Mouse (Mus musculus) layer of hippocampus, postnatal 25 days (tissue): ENCODE measurements at regions not wholly inside any gene's neighbourhood (a gene's known extent, or its start where the extent isn't known, plus 50 kb on each side); places are given as distances from the start of the nearest gene placed in this dataset.
A peak's percentile ranks its signal among the peaks of the same experiment; 100 is the strongest.

Experiments used
- DNase-seq, 2 experiments: peaks; one replicate each; pipeline ENCODE4 v3.0.0; 2022; ENCODE audit warnings: mixed read lengths in 2 of 2, low spot score in 1 of 2; ENCODE audit errors: extremely low spot score in 1 of 2
- microRNA-seq, 2 experiments: library from miRNA; unstranded; fragments of <30 nt; microRNA quantifications; one replicate each; pipeline ENCODE4 v1.2.0; 2021

DNA sequence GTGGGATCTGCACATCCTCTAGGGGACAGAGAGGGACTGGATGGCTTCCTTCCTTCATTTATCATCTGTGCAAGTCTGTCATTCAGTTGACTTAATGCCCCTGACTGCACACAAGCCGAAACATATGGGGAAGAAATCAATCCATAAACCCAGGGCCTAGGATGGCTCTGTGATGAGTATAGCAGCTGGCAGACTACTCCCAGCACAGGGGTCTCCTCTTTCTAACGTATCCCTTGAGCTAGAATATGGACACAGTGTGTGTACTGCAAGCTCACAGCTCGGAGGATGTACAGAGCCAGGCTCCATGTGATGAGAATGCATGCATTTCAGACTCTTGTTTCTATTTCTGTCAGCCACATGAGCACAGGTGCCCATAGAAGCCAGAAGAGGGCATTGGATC, 180.3 kb downstream of the Parn start:
- no peak for DNase-seq

- peak; percentile 17 to 50 for DNase-seq
Observed at GRCm38 (mm10) chr16:13486571-13486970, 181.4 kb downstream of the Parn start.

- no peak for DNase-seq
Observed at GRCm38 (mm10) chr16:13480221-13480620, 187.7 kb downstream of the Parn start.

- DNase-seq, result no peak
Observed at GRCm38 (mm10) chr16:13476653-13477052, 191.3 kb downstream of the Parn start.

- DNase-seq, result no peak
Observed at GRCm38 (mm10) chr16:13474956-13475355, 193.0 kb downstream of the Parn start.

- DNase-seq, result no peak
Observed at GRCm38 (mm10) chr16:13474274-13474673, 193.7 kb downstream of the Parn start.

DNA sequence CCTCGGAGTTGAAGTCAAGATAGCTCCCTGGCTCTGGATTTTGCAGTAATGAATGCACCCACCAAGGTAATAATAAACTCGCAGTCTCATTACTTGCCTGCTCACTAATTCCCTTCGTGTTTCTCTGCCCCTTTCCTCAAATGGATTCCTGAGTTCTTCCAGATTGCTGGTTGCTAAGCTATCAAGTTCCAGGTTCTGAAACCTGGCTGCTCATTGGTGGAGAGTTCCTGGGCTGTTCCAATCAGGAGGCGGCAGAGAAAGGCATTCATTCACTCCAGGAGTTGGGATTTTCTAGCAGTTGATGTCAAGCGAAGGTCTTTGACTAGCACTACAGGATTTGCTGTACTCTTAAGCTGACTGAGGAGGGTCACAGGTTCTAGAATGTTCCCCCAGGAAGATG, 200.8 kb downstream of the Parn start:
- DNase-seq, result no peak

Small RNA genes lying in the stretch of these regions (microRNA-seq; reads per million reads assigned to microRNA genes)
- gene Mir6365, result 0 reads per million in 2 experiments
